Mouse (Mus musculus) lung, embryonic 16.5 days (tissue): ENCODE results near the gene Zfyve21. TPM values are rescaled to one million over a fixed set of nuclear protein-coding genes. Genes with fewer than 3 reads are reported as not detected.

Experiments used
- ATAC-seq: fragments of 200-750 bp; cut with Nextera tagmentation; 2 replicates; pipeline ENCODE4 v1.8.0; 2017; ENCODE audit warnings: low read depth, mild to moderate bottlenecking, moderate library complexity
- H3K27ac ChIP-seq: fragments of 300-500 bp; sonication (generic); 2 replicates; pipeline ENCODE4 v1.5.1; 2014; ENCODE audit warnings: mild to moderate bottlenecking, control low read depth, low read length
- H3K27me3 ChIP-seq: fragments of 300-500 bp; sonication (generic); 2 replicates; pipeline ENCODE4 v1.6.1; 2014; ENCODE audit warnings: low read depth, low read length, mixed read lengths; ENCODE audit not compliant: control insufficient read depth, insufficient read depth
- H3K36me3 ChIP-seq: fragments of 300-500 bp; sonication (generic); 2 replicates; pipeline ENCODE4 v1.6.1; 2014; ENCODE audit warnings: low read length; ENCODE audit not compliant: control insufficient read depth, insufficient read depth
- H3K4me1 ChIP-seq: fragments of 300-500 bp; sonication (generic); replicated peaks from 2 replicates; pipeline ENCODE4 v1.6.1; 2014; ENCODE audit warnings: low read length, mixed read lengths; ENCODE audit not compliant: control insufficient read depth, insufficient read depth
- H3K4me2 ChIP-seq: fragments of 300-500 bp; sonication (generic); 2 replicates; pipeline ENCODE4 v1.6.1; 2014; ENCODE audit warnings: low read depth, low read length, control low read depth
- H3K4me3 ChIP-seq: fragments of 300-500 bp; sonication (generic); 2 replicates; pipeline ENCODE4 v1.5.1; 2014; ENCODE audit warnings: mild to moderate bottlenecking, low read length, control low read depth
- H3K9ac ChIP-seq: fragments of 300-500 bp; sonication (generic); 2 replicates; pipeline ENCODE4 v1.6.1; 2014; ENCODE audit warnings: low read length, control low read depth
- H3K9me3 ChIP-seq: fragments of 300-500 bp; sonication (generic); 2 replicates; pipeline ENCODE4 v1.6.1; 2016; ENCODE audit warnings: low read length; ENCODE audit not compliant: control insufficient read depth
- WGBS: fragments of 180-500 bp; shearing (Covaris S2); extraction: QIAGEN DNeasy Blood & Tissue Kit; methylation state at CpG from one replicate; pipeline ENCODE4 v1.1.7; 2014; 5-methylcytosine and 5-hydroxymethylcytosine counted together
- polyA plus RNA-seq: library from polyadenylated mRNA; unstranded; fragments of >200 nt; fragmentation: Nextera tagmentation; extraction: Ambion mirVana; gene quantifications from 2 replicates; pipeline ENCODE4 v1.2.1, GENCODE M21; 2015

Zfyve21 gene
- polyA plus RNA-seq, 1 experiment from 2014 or later: 111 TPM

- no peak overlapping the region for H3K4me2 ChIP-seq
- H3K27ac ChIP-seq: no peak overlapping the region
- H3K4me1 ChIP-seq: no peaks in the 10 kb centered on the region
- no peak overlapping the region for H3K4me3 ChIP-seq
- H3K9ac ChIP-seq: no peak overlapping the region
- WGBS: 87% methylated on average over 28 of the region's 28 CpGs
- H3K36me3 ChIP-seq: peaks cover 26% of the 10 kb centered on the region
- no peak for ATAC-seq
- H3K27me3 ChIP-seq: no peaks in the 10 kb centered on the region
- H3K9me3 ChIP-seq: no peaks in the 10 kb centered on the region
Measured at GRCm38 (mm10) chr12:111795180-111795895, 18.6 kb upstream of the Zfyve21 start.

GRCm38 (mm10) chr12:111797251-111797650 lies 16.7 kb upstream of the Zfyve21 start:
- Histone ChIP-seq H3K4me3 (no peak overlapping the region), H3K27me3 (no peaks in the 10 kb centered on the region), H3K36me3 (peaks cover 19% of the 10 kb centered on the region), H3K9me3 (no peaks in the 10 kb centered on the region), H3K27ac (no peak overlapping the region), H3K4me1 (no peaks in the 10 kb centered on the region), H3K9ac (no peak overlapping the region), H3K4me2 (no peak overlapping the region)
- WGBS: 77% methylated on average over 8 of the region's 8 CpGs
- ATAC-seq: no peak

GRCm38 (mm10) chr12:111798493-111798892 lies 15.5 kb upstream of the Zfyve21 start:
- ATAC-seq: no peak

DNA sequence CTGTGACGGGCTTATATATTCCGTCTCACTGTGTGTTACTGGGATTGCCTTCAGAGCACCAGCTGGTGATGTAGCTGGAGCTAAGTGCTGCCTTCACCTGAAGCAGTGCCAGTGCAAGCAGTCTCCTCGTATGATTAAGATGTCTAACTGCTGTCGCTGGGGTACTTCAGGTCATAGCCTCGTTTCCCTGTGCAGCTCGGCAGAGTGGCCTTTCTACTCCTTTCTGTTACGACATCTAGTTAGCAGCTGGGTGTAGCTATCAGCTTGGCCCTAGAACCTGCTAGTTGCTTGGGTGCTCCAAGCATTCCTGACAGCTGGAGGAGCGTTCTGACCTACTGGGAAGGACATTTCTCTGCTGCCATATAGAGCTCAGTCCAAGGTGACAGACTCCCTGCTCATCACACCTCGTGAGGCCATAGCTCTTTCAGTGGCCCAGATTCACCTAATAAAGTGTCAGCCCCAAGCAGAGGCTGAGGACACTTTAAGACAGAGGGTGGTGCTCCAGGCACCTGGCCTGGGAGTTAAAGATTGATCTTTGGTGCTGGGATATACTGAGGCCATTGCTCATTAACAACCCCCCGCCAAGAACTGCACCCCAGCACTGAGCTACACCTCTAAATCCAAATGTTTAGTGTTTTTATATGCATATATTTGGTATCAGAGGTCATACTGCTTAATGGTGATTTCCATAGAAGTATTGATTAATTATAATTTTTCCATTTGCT lies 13.3 kb upstream of the Zfyve21 start:
- H3K9me3 ChIP-seq: no peaks in the 10 kb centered on the region
- H3K9ac ChIP-seq: no peak overlapping the region
- no peak overlapping the region for H3K4me2 ChIP-seq
- no peaks in the 10 kb centered on the region for H3K27me3 ChIP-seq
- ATAC-seq: no peak
- H3K36me3 ChIP-seq: peaks cover 22% of the 10 kb centered on the region
- H3K4me3 ChIP-seq: no peak overlapping the region
- H3K27ac ChIP-seq: no peak overlapping the region
- WGBS: 75% methylated on average over 10 of the region's 10 CpGs
- H3K4me1 ChIP-seq: no peaks in the 10 kb centered on the region

More at GRCm38 (mm10) chr12:111798493-111798892, 15.5 kb upstream of the Zfyve21 start:
- H3K4me3 ChIP-seq: no peak overlapping the region
- no peak overlapping the region for H3K9ac ChIP-seq
- no peak overlapping the region for H3K27ac ChIP-seq
- peaks cover 18% of the 10 kb centered on the region for H3K36me3 ChIP-seq
- H3K27me3 ChIP-seq: no peaks in the 10 kb centered on the region
- H3K4me1 ChIP-seq: no peaks in the 10 kb centered on the region
- WGBS: 87% methylated on average over 13 of the region's 13 CpGs
- no peaks in the 10 kb centered on the region for H3K9me3 ChIP-seq
- H3K4me2 ChIP-seq: no peak overlapping the region

GRCm38 (mm10) chr12:111803538-111803937 lies 10.4 kb upstream of the Zfyve21 start:
- H3K4me1 ChIP-seq: no peaks in the 10 kb centered on the region
- no peak overlapping the region for H3K4me2 ChIP-seq
- H3K4me3 ChIP-seq: no peak overlapping the region
- ATAC-seq: 0 out of 2 replicates have a peak, but pooled peaks have one; percentile 30
- no peaks in the 10 kb centered on the region for H3K9me3 ChIP-seq
- no peak overlapping the region for H3K9ac ChIP-seq
- H3K36me3 ChIP-seq: peaks cover 44% of the 10 kb centered on the region
- H3K27me3 ChIP-seq: no peaks in the 10 kb centered on the region
- WGBS: 80% methylated on average over 5 of the region's 5 CpGs
- no peak overlapping the region for H3K27ac ChIP-seq

DNA sequence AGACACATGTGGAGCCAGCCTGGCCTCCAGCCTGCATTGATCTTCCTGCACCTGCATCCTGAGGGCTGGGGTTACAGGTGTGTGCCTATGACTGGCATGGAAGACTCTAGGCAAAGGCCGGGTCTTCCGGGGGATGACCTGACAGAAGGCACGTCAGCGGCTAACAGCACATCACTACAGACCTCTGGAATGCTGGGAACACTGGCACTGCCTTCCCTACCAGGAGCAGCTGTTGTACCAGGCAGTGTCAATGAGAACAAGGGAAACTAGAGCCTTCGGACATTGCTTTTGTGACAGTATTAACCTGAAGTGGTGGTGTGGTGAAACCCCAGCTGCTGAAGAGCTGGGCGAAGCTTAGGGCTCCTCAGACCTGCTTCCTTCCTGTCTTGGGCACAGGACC lies 5.2 kb upstream of the Zfyve21 start:
- H3K9ac ChIP-seq: no peak overlapping the region
- no peak for ATAC-seq
- H3K27ac ChIP-seq: no peak overlapping the region
- H3K4me3 ChIP-seq: no peak overlapping the region
- 86% methylated on average over 6 of the region's 6 CpGs for WGBS
- no peaks in the 10 kb centered on the region for H3K9me3 ChIP-seq
- peaks cover 37% of the 10 kb centered on the region for H3K36me3 ChIP-seq
- no peak overlapping the region for H3K4me2 ChIP-seq
- peaks cover 17% of the 10 kb centered on the region for H3K4me1 ChIP-seq
- H3K27me3 ChIP-seq: no peaks in the 10 kb centered on the region

DNA sequence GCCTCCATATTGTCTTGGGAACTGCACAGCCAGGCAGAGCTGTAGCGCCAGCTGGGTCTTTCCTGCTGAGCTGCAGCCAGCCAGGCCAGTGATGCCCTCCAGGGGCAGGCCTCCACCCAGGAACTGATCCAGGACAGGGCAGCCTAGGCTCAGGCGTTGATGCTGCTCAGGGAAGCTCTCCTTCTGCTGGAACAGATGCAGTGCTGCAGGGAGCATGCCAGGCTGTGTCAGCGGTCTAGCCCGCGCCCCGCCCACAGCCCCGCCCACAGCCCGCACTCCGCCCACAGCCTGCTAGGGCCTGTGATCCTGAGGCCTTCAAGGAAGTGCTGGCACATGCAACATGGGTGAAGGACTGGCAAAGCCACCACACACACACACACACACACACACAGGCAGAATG lies 4.2 kb upstream of the Zfyve21 start:
- Histone ChIP-seq H3K36me3 (peaks cover 29% of the 10 kb centered on the region), H3K27ac (no peak overlapping the region), H3K4me1 (peaks cover 18% of the 10 kb centered on the region), H3K4me3 (no peak overlapping the region), H3K9me3 (no peaks in the 10 kb centered on the region), H3K9ac (no peak overlapping the region), H3K27me3 (no peaks in the 10 kb centered on the region), H3K4me2 (no peak overlapping the region)
- WGBS: 8% methylated on average over 9 of the region's 9 CpGs
- ATAC-seq: peak; percentile 34

- Histone ChIP-seq H3K9ac (no peak overlapping the region), H3K9me3 (no peaks in the 10 kb centered on the region), H3K4me1 (peaks cover 41% of the 10 kb centered on the region), H3K4me2 (no peak overlapping the region), H3K27ac (no peak overlapping the region), H3K4me3 (no peak overlapping the region), H3K36me3 (peaks cover 13% of the 10 kb centered on the region), H3K27me3 (no peaks in the 10 kb centered on the region)
- 78% methylated on average over 13 of the region's 13 CpGs for WGBS
- ATAC-seq: no peak
Measured at GRCm38 (mm10) chr12:111812075-111812474, 1.9 kb upstream of the Zfyve21 start.

GRCm38 (mm10) chr12:111812611-111813010 lies 1.4 kb upstream of the Zfyve21 start:
- Histone ChIP-seq H3K4me3 (peak overlapping the region; percentile 72), H3K4me2 (peak overlapping the region; percentile 90), H3K36me3 (peaks cover 9% of the 10 kb centered on the region), H3K27me3 (no peaks in the 10 kb centered on the region), H3K9me3 (no peaks in the 10 kb centered on the region), H3K27ac (no peak overlapping the region), H3K4me1 (peaks cover 44% of the 10 kb centered on the region), H3K9ac (peak overlapping the region; percentile 72)
- ATAC-seq: no peak
- WGBS: 47% methylated on average over 12 of the region's 12 CpGs
